Mouse (Mus musculus) CH12.LX (cell line): ENCODE measurements around the gene Epha2. TPM values are rescaled to one million over a fixed set of nuclear protein-coding genes. Genes with fewer than 3 reads are reported as not detected.

Experiments
- DNase-seq: peaks from one replicate; pipeline ENCODE4 v3.0.0-alpha.2; 2013; ENCODE audit errors: extremely low read depth
- H3K27ac ChIP-seq: 2 replicates; pipeline ENCODE4 v1.5.1; 2012; ENCODE audit warnings: low read depth, mild to moderate bottlenecking, control low read depth, moderate library complexity; ENCODE audit not compliant: insufficient read depth
- H3K27me3 ChIP-seq: replicated peaks from 2 replicates; pipeline ENCODE3; 2012; ENCODE audit warnings: inconsistent platforms
- H3K36me3 ChIP-seq, 2 experiments: replicated peaks in 1 of 2; 2 replicates each; pipeline versions ENCODE3 to v1.6.1; 2012; ENCODE audit warnings: inconsistent platforms in 1 of 2, low read length in 1 of 2, mild to moderate bottlenecking in 1 of 2, mixed read lengths in 1 of 2, moderate library complexity in 1 of 2; ENCODE audit not compliant: control insufficient read depth in 1 of 2, insufficient read depth in 1 of 2
- H3K4me1 ChIP-seq, 2 experiments: 2 replicates each; pipeline ENCODE4 v1.6.1; 2012; ENCODE audit warnings: inconsistent platforms in 1 of 2, moderate library complexity in 1 of 2; ENCODE audit not compliant: insufficient read depth in 2 of 2, control insufficient read depth in 1 of 2
- H3K4me2 ChIP-seq: 2 replicates; pipeline ENCODE4 v1.6.1; 2012; ENCODE audit warnings: low read depth, mild to moderate bottlenecking, control low read depth; ENCODE audit not compliant: poor library complexity, insufficient read depth, severe bottlenecking
- H3K4me3 ChIP-seq, 3 experiments: fragments of 150-350 bp in 1 of 3; sonication (generic) in 1 of 3; replicated peaks in 1 of 3; 2 replicates each; pipeline versions ENCODE3 to v1.5.1; 2011 to 2012; ENCODE audit warnings: low read depth in 2 of 3, low read length in 2 of 3, mild to moderate bottlenecking in 2 of 3, moderate library complexity in 2 of 3, control low read depth in 1 of 3, improper control_type of control experiment in 1 of 3, inconsistent platforms in 1 of 3, mixed read lengths in 1 of 3; ENCODE audit not compliant: poor library complexity in 1 of 3
- H3K79me2 ChIP-seq: replicated peaks from 2 replicates; pipeline ENCODE4 v1.6.1; 2012; ENCODE audit warnings: mild to moderate bottlenecking, moderate library complexity; ENCODE audit not compliant: control insufficient read depth, poor library complexity, insufficient read depth, severe bottlenecking; ENCODE audit errors: extremely low read depth
- H3K9ac ChIP-seq: 2 replicates; pipeline ENCODE4 v1.6.1; 2012; ENCODE audit warnings: low read depth, mild to moderate bottlenecking, control low read depth, moderate library complexity; ENCODE audit not compliant: insufficient read depth
- H3K9me3 ChIP-seq: replicated peaks from 2 replicates; pipeline ENCODE3; 2012; ENCODE audit warnings: low read length, inconsistent platforms, mixed read lengths
- BHLHE40 ChIP-seq: IDR thresholded peaks from 2 replicates; pipeline ENCODE4 v1.6.1; 2011; ENCODE audit warnings: mild to moderate bottlenecking, low read depth, low read length, improper control_type of control experiment
- CHD1 ChIP-seq: IDR thresholded peaks from 2 replicates; pipeline ENCODE4 v1.6.1; 2012; ENCODE audit warnings: low read depth, low read length, improper control_type of control experiment, inconsistent platforms
- CHD2 ChIP-seq: IDR thresholded peaks from 2 replicates; pipeline ENCODE4 v1.6.1; 2011; ENCODE audit warnings: low read length, improper control_type of control experiment
- ETS1 ChIP-seq: conservative IDR thresholded peaks from 2 replicates; pipeline ENCODE4 v1.6.1; 2012; ENCODE audit warnings: low read depth, mild to moderate bottlenecking, inconsistent platforms, low read length, improper control_type of control experiment, moderate library complexity
- IRF4 ChIP-seq: IDR thresholded peaks from 2 replicates; pipeline ENCODE4 v1.6.1; 2014; ENCODE audit warnings: low read depth, mild to moderate bottlenecking, inconsistent platforms, low read length, improper control_type of control experiment
- JUND ChIP-seq: conservative IDR thresholded peaks from 2 replicates; pipeline ENCODE4 v1.6.1; 2011; ENCODE audit warnings: low read depth, low read length, improper control_type of control experiment
- KAT2A ChIP-seq: IDR thresholded peaks from 2 replicates; pipeline ENCODE4 v1.6.1; 2012; ENCODE audit warnings: low read length, improper control_type of control experiment, inconsistent platforms; ENCODE audit not compliant: insufficient replicate concordance
- MAFK ChIP-seq: IDR thresholded peaks from 2 replicates; pipeline ENCODE4 v1.6.1; 2011; ENCODE audit warnings: low read length, improper control_type of control experiment; ENCODE audit not compliant: insufficient replicate concordance
- NELFE ChIP-seq: IDR thresholded peaks from 2 replicates; pipeline ENCODE4 v1.6.1; 2011; ENCODE audit warnings: low read depth, low read length, improper control_type of control experiment
- PAX5 ChIP-seq: IDR thresholded peaks from 2 replicates; pipeline ENCODE4 v1.6.1; 2012; ENCODE audit warnings: low read length, inconsistent platforms, mixed read lengths
- POLR2AphosphoS2 ChIP-seq: IDR thresholded peaks from 2 replicates; pipeline ENCODE4 v1.6.1; 2011; ENCODE audit warnings: low read depth, low read length, improper control_type of control experiment
- SIN3A ChIP-seq: IDR thresholded peaks from 2 replicates; pipeline ENCODE4 v1.6.1; 2012; ENCODE audit warnings: low read length, improper control_type of control experiment, inconsistent platforms
- SMC3 ChIP-seq: IDR thresholded peaks from 2 replicates; pipeline ENCODE4 v1.6.1; 2011; ENCODE audit warnings: low read depth, low read length, improper control_type of control experiment
- TBP ChIP-seq: conservative IDR thresholded peaks from 2 replicates; pipeline ENCODE4 v1.6.1; 2011; ENCODE audit warnings: low read depth, low read length, improper control_type of control experiment
- USF1 ChIP-seq: IDR thresholded peaks from 2 replicates; pipeline ENCODE4 v1.6.1; 2014; ENCODE audit warnings: low read depth, mild to moderate bottlenecking, inconsistent platforms, low read length, improper control_type of control experiment
- ZNF384 ChIP-seq: IDR thresholded peaks from 2 replicates; pipeline ENCODE4 v1.6.1; 2012; ENCODE audit warnings: low read depth, low read length, improper control_type of control experiment, inconsistent platforms
- dilution Hi-C: fragments of 300-500 bp; cut with MboI; formaldehyde crosslinking; loops from 2 replicates; pipeline ENCODE4 v1.14.3; 2020; ENCODE audit warnings: low sequenced_read_pairs; ENCODE audit not compliant: extremely low pct_unique_long_range_greater_than_20kb, extremely low pct_ligation_motif_present
- in situ Hi-C: fragments of 300-500 bp; cut with MboI; formaldehyde crosslinking; loops from 3 replicates; pipeline ENCODE4 v1.14.3; 2019; ENCODE audit warnings: low sequenced_read_pairs, low pct_ligation_motif_present, low pct_unique_long_range_greater_than_20kb, mixed read lengths
- polyA plus RNA-seq: library from polyadenylated mRNA; unstranded; fragments of >175 nt; gene quantifications from 2 replicates; pipeline ENCODE4 v1.2.1, GENCODE M21; 2012; ENCODE audit warnings: low read depth; ENCODE audit not compliant: insufficient read length
- total RNA-seq, 2 experiments: library from RNA; depleted of rRNA; stranded (reverse); fragments of 300-350 nt in 1 of 2; fragments of >200 nt in 1 of 2; gene quantifications; 2 replicates each; pipeline ENCODE4 v1.2.3; 2012 to 2014

The Epha2 gene
- total and polyA plus RNA-seq, 3 experiments, result 0.55 to 0.81 (median 0.67) TPM

DNA sequence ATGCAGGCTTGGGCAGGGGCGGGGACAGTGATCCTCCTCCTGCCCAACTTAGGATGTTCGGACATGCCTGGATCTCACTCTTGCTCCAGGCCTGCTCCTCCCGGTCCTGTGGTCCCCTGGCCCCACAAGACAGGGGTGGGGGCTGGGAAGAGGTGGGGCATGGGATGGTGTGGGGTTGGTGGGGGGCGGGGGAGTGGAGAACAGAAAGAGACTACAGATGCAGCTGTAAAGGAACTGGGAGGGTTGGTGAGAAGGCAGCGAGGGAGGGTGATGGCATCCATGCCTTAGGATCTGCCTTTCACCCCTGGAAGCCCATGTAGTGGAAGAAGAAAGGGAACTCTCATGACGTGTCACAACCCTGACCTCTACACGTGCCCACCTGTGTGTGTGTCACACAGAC, 40.4 kb downstream of the Epha2 start:
- Histone ChIP-seq H3K27me3 (peaks cover 63% of the 10 kb centered on the region), H3K4me2 (no peak overlapping the region), H3K4me3 (no peak overlapping the region), H3K4me1 (peaks cover 4 to 6% of the 10 kb centered on the region in 2 experiments; a peak in 3 of 4 replicates), H3K79me2 (no peaks in the 10 kb centered on the region), H3K27ac (no peak overlapping the region), H3K36me3 (no peaks in the 10 kb centered on the region), H3K9ac (no peak overlapping the region)
- dilution Hi-C loops, result no loop called here
- no peak for DNase-seq
- in situ Hi-C loops, result no loop called here
- TF ChIP-seq IRF4 (no peak), POLR2AphosphoS2 (no peak), USF1 (no peak), SMC3 (no peak), ZNF384 (no peak), CHD2 (no peak), CHD1 (no peak), KAT2A (no peak), MAFK (no peak), SIN3A (no peak)
- TF ChIP-seq, all 38 proteins: peak for 0
- no peaks in the 10 kb centered on the region for H3K9me3 ChIP-seq

- dilution Hi-C loops (no loop called here), in situ Hi-C loops (no loop called here)
- Histone ChIP-seq H3K36me3 (no peaks in the 10 kb centered on the region), H3K9me3 (peaks cover 5% of the 10 kb centered on the region), H3K4me1 (peaks cover 4 to 6% of the 10 kb centered on the region in 2 experiments; a peak in 3 of 4 replicates), H3K9ac (no peak overlapping the region), H3K4me3 (no peak overlapping the region), H3K4me2 (no peak overlapping the region), H3K27me3 (peaks cover 69% of the 10 kb centered on the region), H3K27ac (no peak overlapping the region), H3K79me2 (no peaks in the 10 kb centered on the region)
- DNase-seq, result no peak
- no peak for TF ChIP-seq ETS1
- no peak for TF ChIP-seq NELFE
- TF ChIP-seq TBP, result no peak
- no peak for TF ChIP-seq SIN3A
- no peak for TF ChIP-seq PAX5
Measured at GRCm38 (mm10) chr4:141343515-141343914, 42.5 kb downstream of the Epha2 start.

DNA sequence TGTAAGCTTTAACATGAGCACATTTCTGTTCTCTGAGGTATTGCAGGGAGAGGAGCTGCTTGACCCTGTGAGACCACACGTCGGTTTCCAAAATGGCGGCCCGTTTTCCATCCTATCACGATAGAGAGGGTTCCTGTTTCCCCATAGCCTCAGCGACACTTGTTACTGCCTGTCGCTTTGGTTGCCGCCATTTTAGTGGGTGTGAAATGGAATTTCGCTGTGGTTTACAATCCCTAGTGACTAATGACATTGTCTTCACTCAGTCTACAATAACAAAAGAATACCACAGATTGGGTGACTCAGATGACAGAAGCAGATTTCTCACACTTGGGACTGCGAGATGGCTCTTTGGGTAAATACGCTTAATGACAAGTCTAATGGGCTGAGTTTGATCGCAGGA, 44.2 kb downstream of the Epha2 start:
- Histone ChIP-seq H3K79me2 (no peaks in the 10 kb centered on the region), H3K4me2 (no peak overlapping the region), H3K9me3 (peaks cover 5% of the 10 kb centered on the region), H3K27ac (no peak overlapping the region), H3K4me1 (no peaks in the 10 kb centered on the region), H3K9ac (no peak overlapping the region), H3K36me3 (no peaks in the 10 kb centered on the region), H3K27me3 (peaks cover 70% of the 10 kb centered on the region), H3K4me3 (no peak overlapping the region)
- dilution Hi-C loops (no loop called here), in situ Hi-C loops (no loop called here)
- no peak for TF ChIP-seq JUND
- TF ChIP-seq BHLHE40, result no peak
- TF ChIP-seq CHD2, result no peak
- DNase-seq, result no peak
